Mouse (Mus musculus) B cell, adult 2 months (primary cell): ENCODE measurements around the gene Psmb5.
A peak's percentile ranks its signal among the peaks of the same experiment; 100 is the strongest.

ENCODE experiments used
- DNase-seq, 2 experiments: peaks; one replicate each; pipeline ENCODE4 v3.0.0; 2022

The Psmb5 gene

DNA sequence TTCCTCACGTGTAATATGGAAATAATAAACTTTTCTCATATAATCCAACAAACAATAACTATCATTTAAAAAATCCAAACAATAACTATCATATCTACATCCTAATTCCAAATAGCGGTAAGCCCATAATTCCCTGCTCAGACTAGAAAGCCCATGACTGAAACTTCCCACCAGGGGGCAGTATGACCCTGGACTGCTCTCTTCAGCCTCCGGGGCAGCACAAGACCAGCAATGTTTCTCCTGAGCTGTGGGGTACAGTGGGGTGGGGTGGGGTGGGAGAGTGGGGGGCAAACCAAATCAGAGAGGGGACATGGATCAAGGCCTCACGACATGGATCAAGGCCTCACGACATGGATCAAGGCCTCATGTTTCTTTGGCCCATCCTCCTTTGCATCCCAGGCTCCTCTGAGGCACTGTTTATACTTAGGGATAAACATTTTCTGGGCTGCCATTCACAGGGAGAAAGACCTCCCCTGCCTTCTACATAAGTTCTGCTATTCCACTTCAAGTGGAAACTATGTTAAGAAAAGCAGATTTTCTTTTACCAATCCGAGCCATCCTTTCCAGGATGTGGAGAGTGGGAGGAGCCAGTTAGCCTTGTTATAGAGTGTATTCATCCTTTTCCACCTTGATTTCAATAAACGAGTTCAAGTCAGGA, 34.0 kb downstream of the Psmb5 start:
- peak; percentile 66 to 71 for DNase-seq

DNA sequence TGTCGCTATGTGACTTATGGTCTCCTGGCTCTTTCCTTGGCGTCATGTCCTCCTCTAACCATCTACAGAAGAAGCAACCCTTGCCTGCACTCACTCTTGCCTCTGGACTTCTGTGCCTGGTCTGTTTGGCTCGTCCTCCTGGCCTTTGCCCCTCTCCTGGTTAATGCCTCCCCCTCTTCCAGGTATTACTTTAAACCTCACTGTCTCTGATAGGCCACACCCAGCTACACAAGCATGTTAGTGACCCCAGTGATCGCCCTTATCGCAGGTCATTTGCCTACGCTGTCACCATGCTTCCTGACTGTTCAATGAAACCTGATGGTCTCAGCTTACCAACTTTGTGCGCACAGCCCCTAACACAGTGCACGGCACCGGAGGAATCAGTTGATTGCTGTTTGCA, 35.3 kb downstream of the Psmb5 start:
- DNase-seq: no peak

DNA sequence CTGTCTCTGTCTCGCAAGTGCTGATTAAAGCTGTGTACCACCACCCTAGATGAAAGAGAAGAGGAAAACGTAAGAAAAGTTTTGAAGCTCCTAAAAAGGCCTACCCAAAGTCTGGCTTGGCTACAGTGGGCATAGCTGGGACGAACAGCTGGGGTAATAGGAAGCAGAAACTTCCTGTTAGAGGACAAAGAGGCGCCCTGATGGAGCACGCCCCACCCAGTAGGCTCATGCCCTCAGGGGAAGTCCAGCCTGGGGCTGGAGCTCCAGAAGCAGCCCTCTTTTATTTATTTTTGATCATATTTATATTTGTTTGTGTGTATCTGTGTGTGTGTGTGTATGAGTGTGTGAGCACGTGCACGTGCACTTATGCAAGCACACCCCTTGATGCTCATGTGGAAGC, 38.2 kb downstream of the Psmb5 start:
- no peak for DNase-seq

DNA sequence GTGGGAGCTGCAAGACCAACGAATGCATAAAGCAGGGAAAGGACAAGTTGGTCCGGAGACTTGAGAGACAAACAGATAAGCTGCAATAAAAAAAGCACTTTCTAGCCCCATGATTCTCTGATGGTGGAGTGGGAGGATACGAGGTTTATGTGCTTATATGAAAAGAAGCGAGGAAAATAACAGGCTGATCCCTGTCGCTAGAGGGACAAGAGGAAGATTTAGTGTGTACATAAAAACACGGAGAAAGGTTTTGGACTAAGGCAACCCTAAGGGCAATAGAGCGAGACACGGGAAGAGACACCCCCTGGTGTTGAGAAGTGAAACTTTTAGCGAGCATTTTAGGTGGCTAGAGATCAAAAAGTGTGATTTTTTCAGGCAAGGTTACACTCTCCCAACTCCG, 39.8 kb downstream of the Psmb5 start:
- DNase-seq: peak; percentile 51 to 62

DNA sequence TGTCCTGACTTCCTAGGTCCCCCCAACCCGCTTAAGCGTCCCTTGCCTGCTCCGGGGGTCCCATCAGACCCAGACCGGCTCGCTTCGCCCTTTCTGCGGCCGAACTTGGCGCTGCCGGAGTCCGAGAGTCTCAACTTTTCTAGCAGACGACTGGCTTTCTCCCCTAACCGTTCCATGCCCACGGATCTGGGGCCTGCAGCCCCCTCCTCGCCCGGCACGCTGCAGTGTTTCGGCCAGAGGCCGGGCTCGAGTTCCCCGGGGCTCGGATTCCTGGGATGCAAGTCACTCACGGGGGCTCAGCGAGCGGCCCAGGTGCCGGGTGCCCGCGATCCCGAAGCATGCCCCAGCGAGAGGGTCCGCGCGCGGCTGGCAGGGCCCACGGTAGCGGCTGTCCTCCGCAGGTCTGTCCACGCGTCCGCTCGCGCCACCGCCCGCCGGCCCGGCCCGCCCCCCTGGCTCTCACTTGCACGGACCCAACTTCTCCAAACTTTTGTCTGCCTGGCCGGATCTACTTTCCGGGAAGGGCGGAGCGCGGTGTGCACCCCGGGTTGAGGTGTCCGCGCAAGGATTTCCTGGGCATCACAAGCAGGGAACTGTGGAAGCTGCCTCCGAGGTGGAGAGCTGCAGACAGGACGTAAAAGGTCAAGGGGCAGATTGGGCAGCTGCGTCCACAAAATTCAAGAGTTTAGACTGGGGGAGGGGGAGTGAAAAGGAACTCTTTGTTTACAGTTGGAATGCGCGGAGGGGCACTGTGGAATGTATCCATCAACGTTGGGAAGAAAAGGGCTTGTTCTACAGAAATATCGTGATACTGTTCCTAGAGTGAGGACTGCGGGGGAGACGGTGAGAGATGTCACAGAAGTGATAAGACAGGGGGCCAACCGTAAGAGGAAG, 40.5 kb downstream of the Psmb5 start, which contains the start of gene Ajuba:
Gene Ajuba, minus strand, starts transcription at position 470 of the 894 bp plus-strand sequence.
- peak; percentile 36 to 43 for DNase-seq

DNA sequence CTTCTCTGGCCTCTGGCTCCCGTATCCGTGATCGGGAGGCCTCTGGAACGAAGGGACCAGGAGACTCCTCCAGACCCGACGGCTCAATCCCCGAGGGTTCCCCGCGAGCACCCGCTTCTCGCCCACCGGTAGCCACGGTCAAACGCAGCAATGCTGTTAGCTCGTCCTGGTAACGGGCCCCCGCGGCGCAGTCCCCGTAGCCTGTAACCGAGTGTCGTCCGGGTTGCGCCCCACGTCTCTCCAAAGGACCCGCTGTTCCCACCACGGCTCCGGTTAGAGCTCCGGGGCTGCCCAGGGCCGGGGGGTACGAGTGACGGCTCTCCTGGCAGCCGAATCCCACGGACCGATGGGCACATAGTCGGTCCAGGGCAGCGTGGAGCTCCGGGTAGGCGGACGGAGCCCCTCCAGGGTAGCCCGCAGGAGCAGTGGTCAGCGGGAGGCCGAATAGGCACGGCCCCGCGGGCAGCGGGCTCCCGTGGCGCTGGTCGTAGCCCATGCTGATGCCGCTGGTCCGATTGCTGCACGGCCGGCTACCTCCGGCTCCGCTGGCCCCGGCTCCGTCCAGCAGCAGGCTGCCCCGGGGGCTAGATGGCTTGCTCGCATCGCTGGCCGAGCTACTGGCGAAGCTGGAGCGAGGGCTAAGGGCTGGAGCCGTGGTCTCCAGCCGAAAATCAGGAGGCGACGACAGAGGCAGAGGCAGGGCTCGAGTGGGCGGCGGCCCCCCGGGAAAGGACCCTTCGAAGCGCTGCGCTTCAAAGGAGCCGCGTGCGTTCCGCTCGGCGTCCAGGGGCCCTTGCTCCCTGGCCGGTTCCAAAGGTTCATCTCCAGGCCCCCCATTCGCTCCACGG, 41.4 kb downstream of the Psmb5 start:
- peak; percentile 38 to 52 for DNase-seq

DNA sequence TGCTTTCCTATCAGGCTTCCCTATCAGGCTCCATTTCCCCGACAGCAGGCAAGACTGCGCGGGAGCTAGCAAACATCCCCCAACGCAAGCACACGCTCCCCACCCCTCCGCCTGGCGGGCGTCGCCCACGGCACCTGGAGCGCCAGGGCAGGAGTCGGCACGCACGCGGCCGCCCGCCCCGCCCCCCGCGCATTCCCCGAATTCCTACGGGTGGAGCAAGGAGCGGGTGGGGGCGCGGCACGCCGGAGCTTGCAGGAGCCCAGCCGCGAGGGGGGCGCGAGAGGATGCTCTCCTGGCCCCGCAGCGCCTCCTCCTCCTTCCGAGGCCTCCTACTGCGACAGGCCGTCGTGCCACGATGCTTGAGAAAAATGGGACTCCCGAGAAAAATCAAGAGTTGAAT, 42.2 kb downstream of the Psmb5 start:
- no peak for DNase-seq

DNA sequence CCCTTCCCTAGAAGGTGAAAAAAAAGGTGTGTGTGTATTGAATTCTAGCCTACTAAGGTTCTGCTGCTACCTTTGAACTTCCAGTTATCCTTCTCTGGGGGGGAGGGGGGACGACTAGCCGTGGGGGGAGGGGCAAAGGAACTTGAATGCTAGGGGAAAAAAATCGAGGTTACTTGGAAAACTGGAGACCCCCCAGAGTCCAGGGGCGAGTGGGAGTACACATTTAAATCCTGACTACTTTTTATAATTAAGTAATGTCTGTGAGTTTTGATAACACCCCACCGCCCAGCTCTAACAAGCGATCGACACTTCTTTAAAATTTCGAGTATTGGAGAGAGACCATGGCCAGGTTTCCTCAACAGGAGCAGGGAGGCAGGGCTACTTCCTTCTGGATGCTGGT, 42.8 kb downstream of the Psmb5 start:
- no peak for DNase-seq

DNA sequence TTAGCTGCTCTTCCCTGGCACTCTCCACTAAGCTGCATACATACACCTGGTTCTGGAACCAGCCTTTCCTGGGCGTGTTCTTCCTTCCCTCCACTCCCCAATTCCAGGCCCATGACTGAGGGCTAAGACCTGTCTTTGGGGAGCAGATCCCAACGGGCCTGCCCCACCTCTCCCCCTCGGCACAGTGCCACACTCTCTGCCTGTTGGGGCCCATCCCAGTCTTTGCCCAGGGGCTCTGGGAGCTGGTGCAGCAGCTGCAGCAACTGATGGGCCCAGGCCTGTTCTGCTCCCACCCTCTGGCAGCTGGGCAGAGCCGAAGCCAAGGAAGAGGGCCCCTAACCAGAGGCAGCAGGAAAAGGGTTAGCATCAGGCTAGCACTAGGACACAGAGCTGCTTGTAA, 43.6 kb downstream of the Psmb5 start:
- DNase-seq: no peak

DNA sequence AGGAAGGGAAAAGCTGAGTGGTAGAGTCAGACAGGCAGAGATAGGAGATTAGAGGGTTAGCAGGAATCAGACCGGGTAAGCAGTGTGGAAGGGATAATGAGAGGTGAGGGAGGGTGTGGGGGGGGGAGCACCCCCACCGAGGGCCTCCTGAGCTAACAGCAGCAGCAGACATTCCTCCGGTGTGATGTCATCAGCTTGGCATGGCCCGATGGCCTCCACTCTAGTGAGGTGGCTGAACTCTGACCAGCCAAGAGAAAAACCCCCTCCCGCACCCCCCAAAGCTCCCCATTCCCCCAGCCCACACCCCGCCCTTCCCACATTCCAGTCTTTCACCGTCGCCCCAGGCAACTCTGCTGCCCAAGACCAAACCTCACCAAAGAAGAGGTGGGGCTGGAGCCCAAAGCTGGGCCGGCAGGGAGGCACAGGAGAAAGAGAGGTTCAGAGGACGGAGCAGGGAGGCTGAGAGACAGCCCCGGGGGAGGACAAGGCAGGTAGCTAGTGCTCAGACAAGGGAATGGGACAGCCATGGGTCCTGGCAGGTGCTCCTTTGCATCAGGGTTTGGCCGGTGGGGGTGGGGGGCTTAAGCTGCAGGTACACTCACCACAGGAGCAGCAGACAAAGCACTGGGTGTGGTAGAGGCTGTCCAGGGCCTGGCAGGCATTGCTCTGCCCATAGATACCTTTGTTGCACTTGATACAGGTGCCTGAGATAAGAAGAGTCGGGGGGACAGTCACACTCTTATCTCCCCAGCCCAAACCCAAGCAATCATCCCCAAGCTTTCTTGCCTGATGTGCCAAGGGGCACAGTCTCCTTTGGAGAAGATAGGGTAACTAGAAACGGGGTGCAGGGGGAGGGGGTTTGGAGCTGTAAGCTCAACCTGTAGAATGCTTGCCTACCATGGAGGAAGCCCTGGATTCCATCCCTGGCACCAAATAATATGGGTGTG, 44.8 kb downstream of the Psmb5 start:
- no peak for DNase-seq

DNA sequence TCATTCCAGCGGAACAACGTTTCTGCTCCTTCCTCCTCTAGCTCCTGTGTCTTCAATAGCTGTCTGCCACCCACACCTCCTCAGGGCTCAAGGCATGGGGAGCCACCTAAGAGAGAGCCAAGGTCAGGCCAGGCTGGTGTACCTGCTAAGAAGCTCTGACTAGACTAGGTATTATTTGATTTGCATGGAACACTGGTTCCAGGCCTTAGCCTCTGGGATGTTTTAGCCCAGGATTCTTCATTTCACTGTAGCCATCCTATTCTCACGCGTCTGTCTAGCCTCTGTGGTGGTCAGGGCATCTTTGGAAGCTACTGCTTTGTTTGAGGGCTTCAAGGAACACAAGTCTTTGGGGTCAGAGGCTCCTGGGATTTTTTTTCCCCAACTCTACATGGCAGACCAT, 45.7 kb downstream of the Psmb5 start:
- no peak for DNase-seq

DNA sequence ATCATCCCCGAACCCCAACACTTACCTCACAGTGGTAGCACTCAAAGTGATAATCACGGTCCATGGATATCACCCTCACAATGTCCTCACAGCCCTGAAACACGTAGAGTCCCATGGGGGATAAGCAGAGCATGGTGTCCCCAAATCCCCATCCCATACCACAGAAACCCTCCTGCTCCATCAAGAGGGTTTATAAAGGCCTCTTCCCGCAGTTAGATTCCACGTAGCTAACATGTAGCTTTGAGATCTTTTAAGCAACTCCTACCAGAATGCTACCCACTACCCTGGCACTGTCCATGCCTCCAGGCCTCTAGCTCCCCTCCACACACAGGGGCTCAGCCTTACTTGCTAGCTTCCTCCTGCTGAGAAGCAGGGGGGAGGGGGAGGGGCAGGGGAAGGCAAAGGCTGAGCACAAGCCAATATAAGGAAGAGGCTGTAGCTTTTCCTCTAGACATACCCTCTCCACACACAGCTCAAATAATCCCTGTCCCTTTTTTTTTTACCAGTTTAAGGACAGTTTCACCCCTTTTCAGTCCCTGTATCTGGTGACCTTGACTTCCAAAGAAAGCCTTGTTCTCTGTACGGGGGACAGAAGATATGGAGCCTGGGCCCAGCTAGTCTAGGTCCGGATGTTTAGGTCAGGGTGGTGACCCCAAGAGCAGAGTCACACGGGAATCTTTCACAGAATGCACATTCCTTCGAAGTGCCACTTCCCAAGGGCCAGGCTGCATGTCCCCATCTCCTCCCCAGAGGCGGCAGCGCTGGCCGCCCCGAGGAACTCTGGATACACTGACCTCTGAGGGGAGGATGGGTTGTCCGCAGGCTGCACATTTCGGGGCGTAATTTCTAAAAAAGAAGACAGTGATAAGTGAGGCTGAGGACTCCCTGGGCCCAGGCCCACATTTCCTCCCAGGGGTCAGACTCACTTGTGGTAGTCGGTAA, 48.1 kb downstream of the Psmb5 start:
- no peak for DNase-seq

DNA sequence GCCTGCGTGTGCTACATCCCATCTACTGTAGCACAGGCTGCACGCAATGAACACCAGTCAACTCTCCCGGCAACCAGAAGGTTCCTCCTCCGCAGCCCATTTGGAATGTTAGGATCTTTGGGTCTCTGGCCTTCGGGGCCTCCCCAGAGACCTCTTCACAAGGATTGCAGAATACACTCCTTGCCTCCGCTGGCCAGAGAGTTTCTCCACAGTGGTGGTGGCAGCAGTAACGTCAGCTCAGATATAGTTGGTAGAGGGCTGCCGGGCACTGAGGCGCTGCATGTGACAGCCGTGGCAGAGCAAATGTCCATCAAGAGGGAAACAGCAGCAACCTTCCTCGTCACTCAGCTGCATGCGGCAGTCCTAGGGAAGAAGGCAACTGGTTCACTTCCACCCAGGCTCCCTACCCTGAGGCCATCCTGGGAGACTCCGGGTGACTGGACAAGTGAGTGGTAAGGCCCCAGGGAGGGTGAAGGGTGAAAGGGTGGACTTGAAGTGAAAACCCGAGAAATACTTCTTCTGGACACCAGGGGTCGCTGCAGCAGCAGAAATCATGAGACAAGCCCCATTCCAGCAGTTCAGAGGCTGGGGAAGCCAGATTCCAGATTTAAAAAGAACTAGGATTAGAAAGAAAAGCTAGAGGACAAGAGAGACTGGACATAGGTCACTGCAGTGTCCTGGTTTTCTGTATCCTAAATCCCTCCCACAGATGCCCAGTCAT, 49.0 kb downstream of the Psmb5 start:
- peak; percentile 74 to 75 for DNase-seq
